ENCODE assay signal across 18 mouse cellular contexts in the genomic region with DNA sequence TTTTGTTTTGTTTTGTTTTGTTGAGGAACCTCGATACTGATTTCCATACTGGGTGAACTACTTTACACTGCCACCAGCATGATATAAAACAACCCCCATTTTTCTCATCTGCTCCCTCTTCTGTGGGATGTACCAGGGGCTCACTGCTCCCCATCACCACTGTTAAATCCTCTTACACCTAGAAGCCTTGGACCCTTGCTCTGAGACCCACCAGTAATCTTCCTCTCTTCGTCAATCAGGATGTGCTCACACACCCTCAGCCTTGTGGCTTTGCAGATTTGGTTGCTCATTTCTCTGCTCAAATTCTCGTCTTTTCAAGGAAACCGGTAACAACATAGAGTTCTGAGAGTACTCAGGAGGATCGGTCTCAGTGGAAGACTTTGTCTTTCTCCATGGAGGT. TPM values are rescaled to one million over a fixed set of nuclear protein-coding genes. Genes with fewer than 3 reads are reported as not detected.
DNase-seq lines count a peak whose midpoint lies in the region; ATAC-seq lines count a peak whose summit lies in the region.
"Had no signal": no experiment of that assay in that cellular context is flagged by ENCODE, and none has a peak within 500 bp of the region (broad histone marks: within the 10 kb centered on the region; RNA-seq: fewer than 3 reads in every experiment).

No protein-coding gene starts in this region.

- DNase-seq in CD4-positive, CD25-positive, alpha-beta regulatory T cell, adult 2 months (ENCODE audit: low read depth, low spot score), result peak; percentile 42
- DNase-seq in naive thymus-derived CD4-positive, alpha-beta T cell, adult 2 months (ENCODE audit: low read depth), result peak; percentile 53
- DNase-seq in right cerebral cortex, postnatal 10 days (ENCODE audit: low spot score in 2 of 2), result no peak
- DNase-seq: adrenal gland, adult 2 months; adrenal gland, postnatal 10 days; adrenal gland, postnatal 25 days; B cell, adult 2 months; cerebellum, adult 11 months; cerebellum, adult 2 months; cerebellum, adult 9-10 months; cerebellum, postnatal 10 days; cerebellum, postnatal 25 days; forebrain, postnatal 0 days had no signal

- ATAC-seq in CD4-positive, CD25-positive, alpha-beta regulatory T cell, adult 4 months, result no peak
- ATAC-seq in activated CD4-positive, CD25-positive, alpha-beta regulatory T cell, adult 4 months, result peak; percentile 22
- ATAC-seq: forebrain, embryonic 13.5 days; forebrain, embryonic 15.5 days; forebrain, postnatal 0 days; Patski had no signal

RNA-seq across cellular contexts. Expression of a gene that starts 6.2 kb away (rescaled TPM):
- 1 to 10 TPM; 4.3 to 6.5 TPM for polyA plus RNA-seq in CD4-positive, CD25-positive, alpha-beta regulatory T cell, adult 4 months (2017; shearing (Covaris generic))
- 1 to 10 TPM; 4.2 to 4.5 TPM for polyA plus RNA-seq in activated CD4-positive, CD25-positive, alpha-beta regulatory T cell, adult 4 months (2017; shearing (Covaris generic))

RNA-seq across cellular contexts. Expression of a gene that starts 7.8 kb away (rescaled TPM):
- polyA plus RNA-seq in CD4-positive, CD25-positive, alpha-beta regulatory T cell, adult 4 months (2017; shearing (Covaris generic)), result 10 to 100 TPM; 27.5 to 43.5 TPM
- 10 to 100 TPM; 31.6 to 41.8 TPM for polyA plus RNA-seq in activated CD4-positive, CD25-positive, alpha-beta regulatory T cell, adult 4 months (2017; shearing (Covaris generic))

Comparison
In these comparisons a context has a peak if more than half of its experiments do, and no peak if none do; other contexts are left out.
1. DNase-seq: peak in CD4-positive, CD25-positive, alpha-beta regulatory T cell, adult 2 months (single experiment) and naive thymus-derived CD4-positive, alpha-beta T cell, adult 2 months (single experiment); none in right cerebral cortex, postnatal 10 days (0 of 2).